Mouse (Mus musculus) embryonic facial prominence, embryonic 11.5 days (tissue): ENCODE results near the gene Fnbp4. TPM values are rescaled to one million over a fixed set of nuclear protein-coding genes. Genes with fewer than 3 reads are reported as not detected.

Experiments
- ATAC-seq: fragments of 200-750 bp; cut with Nextera tagmentation; replicated peaks from 2 replicates; pipeline ENCODE4 v1.8.0; 2017; ENCODE audit warnings: low read depth; ENCODE audit not compliant: insufficient number of reproducible peaks, low FRiP score, low TSS enrichment
- DNase-seq: peaks from one replicate; pipeline ENCODE4 v3.0.0-alpha.2; 2015; ENCODE audit warnings: low spot score
- H3K27ac ChIP-seq: fragments of 300-500 bp; sonication (generic); replicated peaks from 2 replicates; pipeline ENCODE4 v1.5.1; 2014; ENCODE audit warnings: mild to moderate bottlenecking, low read depth, low read length, control low read depth
- H3K27me3 ChIP-seq: fragments of 300-500 bp; sonication (generic); 2 replicates; pipeline ENCODE4 v1.6.1; 2014; ENCODE audit warnings: mild to moderate bottlenecking, low read length, moderate library complexity, mixed read lengths; ENCODE audit not compliant: control insufficient read depth, insufficient read depth
- H3K36me3 ChIP-seq: fragments of 300-500 bp; sonication (generic); replicated peaks from 2 replicates; pipeline ENCODE4 v1.6.1; 2014; ENCODE audit warnings: low read depth, mild to moderate bottlenecking, low read length, moderate library complexity, mixed read lengths; ENCODE audit not compliant: control insufficient read depth, insufficient read depth
- H3K4me1 ChIP-seq: fragments of 300-500 bp; sonication (generic); 2 replicates; pipeline ENCODE4 v1.6.1; 2014; ENCODE audit warnings: low read length, mixed read lengths; ENCODE audit not compliant: control insufficient read depth, insufficient read depth
- H3K4me2 ChIP-seq: fragments of 300-500 bp; sonication (generic); 2 replicates; pipeline ENCODE4 v1.6.1; 2014; ENCODE audit warnings: low read depth, mild to moderate bottlenecking, control low read depth, low read length, moderate library complexity
- H3K4me3 ChIP-seq: fragments of 300-500 bp; sonication (generic); 2 replicates; pipeline ENCODE4 v1.5.1; 2014; ENCODE audit warnings: low read depth, low read length, control low read depth
- H3K9ac ChIP-seq: fragments of 300-500 bp; sonication (generic); replicated peaks from 2 replicates; pipeline ENCODE4 v1.6.1; 2014; ENCODE audit warnings: mild to moderate bottlenecking, control low read depth, low read length
- H3K9me3 ChIP-seq: fragments of 300-500 bp; sonication (generic); replicated peaks from 2 replicates; pipeline ENCODE4 v1.6.1; 2016; ENCODE audit warnings: mild to moderate bottlenecking, low read length, inconsistent platforms, mixed read lengths; ENCODE audit not compliant: control insufficient read depth
- WGBS: fragments of 180-500 bp; shearing (Covaris S2); extraction: QIAGEN DNeasy Blood & Tissue Kit; methylation state at CpG from one replicate; pipeline ENCODE4 v1.1.7; 2014; 5-methylcytosine and 5-hydroxymethylcytosine counted together
- polyA plus RNA-seq: library from polyadenylated mRNA; unstranded; fragments of >200 nt; fragmentation: Nextera tagmentation; extraction: Ambion mirVana; gene quantifications from 2 replicates; pipeline ENCODE4 v1.2.1, GENCODE M21; 2014

Gene Fnbp4
- polyA plus RNA-seq, 1 experiment from 2014 or later = 83.9 TPM

- no peaks in the 10 kb centered on the region; the same call in 1 of the 2 replicates for H3K4me1 ChIP-seq
- H3K4me3 ChIP-seq = no peak overlapping the region
- WGBS = 85% methylated on average over 2 of the region's 2 CpGs
- H3K36me3 ChIP-seq = no peaks in the 10 kb centered on the region
- ATAC-seq = no peak
- H3K27me3 ChIP-seq = no peaks in the 10 kb centered on the region; the same call in 1 of the 2 replicates
- no peak overlapping the region for H3K9ac ChIP-seq
- DNase-seq = no peak
- no peak overlapping the region for H3K4me2 ChIP-seq
- H3K9me3 ChIP-seq = no peaks in the 10 kb centered on the region
- no peak overlapping the region for H3K27ac ChIP-seq
Observed at GRCm38 (mm10) chr2:90788126-90788525, 43.0 kb downstream of the Fnbp4 start.

DNA sequence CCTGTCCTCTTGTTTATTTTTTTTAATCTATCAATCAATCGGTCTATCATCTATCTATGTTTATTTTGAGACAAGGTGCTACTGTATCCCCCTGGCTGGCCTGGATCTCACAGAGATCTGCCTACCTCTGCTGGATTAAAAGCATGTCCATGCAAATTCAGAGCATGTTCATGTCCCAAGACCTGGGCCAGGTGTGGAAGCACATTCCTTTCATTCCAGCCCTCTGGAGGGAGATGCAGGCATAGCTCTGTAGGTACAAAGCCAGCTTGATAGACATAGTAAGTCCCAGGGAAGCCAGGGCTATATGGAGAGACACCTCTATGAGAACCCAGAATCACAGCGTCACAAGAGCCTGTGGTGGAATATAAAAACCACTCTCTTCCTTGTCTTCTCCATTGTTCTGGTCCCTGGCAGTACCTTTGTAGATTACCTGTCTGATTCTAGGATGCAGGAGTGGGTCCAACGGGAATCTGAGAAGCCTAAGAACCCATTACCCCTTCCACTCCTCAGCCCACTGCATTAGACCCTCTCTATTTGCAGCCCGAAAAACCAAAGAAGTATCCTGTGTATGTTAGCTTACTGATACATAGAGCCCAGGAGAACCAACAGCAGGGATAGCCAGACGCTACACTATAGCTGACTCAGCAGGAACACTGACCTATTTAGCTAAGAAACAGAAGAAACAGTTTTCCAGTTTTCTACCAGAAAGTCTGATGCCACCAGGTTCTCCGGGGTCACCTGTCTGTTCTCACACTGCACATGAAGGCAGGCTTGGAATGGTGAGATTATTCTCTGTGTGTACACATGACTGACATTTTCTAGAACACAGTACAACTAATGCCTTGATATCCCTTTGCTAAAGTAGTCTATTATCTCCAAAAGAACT is 63.3 kb downstream of the Fnbp4 start:
- Histone ChIP-seq H3K27me3 (no peaks in the 10 kb centered on the region), H3K4me3 (no peak overlapping the region), H3K4me2 (no peak overlapping the region), H3K36me3 (no peaks in the 10 kb centered on the region), H3K4me1 (no peaks in the 10 kb centered on the region), H3K27ac (no peak overlapping the region), H3K9me3 (no peaks in the 10 kb centered on the region), H3K9ac (no peak overlapping the region)
- 86% methylated on average over 6 of the region's 6 CpGs for WGBS
- ATAC-seq = no peak
- no peak for DNase-seq

- no peak overlapping the region for H3K27ac ChIP-seq
- H3K4me2 ChIP-seq = no peak overlapping the region
- ATAC-seq (no peak), DNase-seq (no peak)
- WGBS = 89% methylated on average over 8 of the region's 8 CpGs
- no peaks in the 10 kb centered on the region for H3K36me3 ChIP-seq
- H3K4me3 ChIP-seq = no peak overlapping the region
- no peaks in the 10 kb centered on the region for H3K4me1 ChIP-seq
- H3K27me3 ChIP-seq = no peaks in the 10 kb centered on the region
- no peaks in the 10 kb centered on the region for H3K9me3 ChIP-seq
- H3K9ac ChIP-seq = no peak overlapping the region
Observed at GRCm38 (mm10) chr2:90810751-90811150, 65.6 kb downstream of the Fnbp4 start.

- no peak for DNase-seq
- Histone ChIP-seq H3K4me1 (no peaks in the 10 kb centered on the region), H3K4me2 (no peak overlapping the region), H3K36me3 (no peaks in the 10 kb centered on the region), H3K4me3 (no peak overlapping the region), H3K9ac (no peak overlapping the region), H3K9me3 (no peaks in the 10 kb centered on the region), H3K27ac (no peak overlapping the region), H3K27me3 (no peaks in the 10 kb centered on the region)
- WGBS = 83% methylated on average over 2 of the region's 2 CpGs
- ATAC-seq = no peak
Observed at GRCm38 (mm10) chr2:90815266-90815665, 70.1 kb downstream of the Fnbp4 start.

DNA sequence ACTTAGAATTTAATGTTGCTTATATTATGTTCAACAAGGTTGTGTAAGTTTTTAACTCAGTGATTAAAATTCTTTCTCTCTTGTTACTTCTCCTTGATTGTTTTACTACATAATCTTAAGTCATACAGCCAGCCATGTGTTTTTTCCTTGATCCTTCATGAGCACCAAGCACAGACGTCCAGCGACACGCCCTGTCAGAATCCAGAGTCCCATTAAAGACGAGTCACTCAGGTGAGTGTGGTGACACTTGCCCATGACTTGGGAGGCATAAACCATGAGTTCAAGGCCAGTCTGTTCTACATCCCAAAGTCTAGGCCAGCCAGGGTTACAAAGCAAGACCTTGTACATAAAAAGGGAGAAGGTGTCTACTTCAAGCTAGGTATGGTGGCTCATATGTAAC is 71.0 kb downstream of the Fnbp4 start:
- no peak overlapping the region for H3K27ac ChIP-seq
- 84% methylated on average over 4 of the region's 4 CpGs for WGBS
- no peaks in the 10 kb centered on the region for H3K27me3 ChIP-seq
- ATAC-seq (no peak), DNase-seq (no peak)
- no peaks in the 10 kb centered on the region for H3K9me3 ChIP-seq
- H3K9ac ChIP-seq = no peak overlapping the region
- no peak overlapping the region for H3K4me3 ChIP-seq
- H3K4me1 ChIP-seq = no peaks in the 10 kb centered on the region
- H3K36me3 ChIP-seq = no peaks in the 10 kb centered on the region
- no peak overlapping the region for H3K4me2 ChIP-seq

DNA sequence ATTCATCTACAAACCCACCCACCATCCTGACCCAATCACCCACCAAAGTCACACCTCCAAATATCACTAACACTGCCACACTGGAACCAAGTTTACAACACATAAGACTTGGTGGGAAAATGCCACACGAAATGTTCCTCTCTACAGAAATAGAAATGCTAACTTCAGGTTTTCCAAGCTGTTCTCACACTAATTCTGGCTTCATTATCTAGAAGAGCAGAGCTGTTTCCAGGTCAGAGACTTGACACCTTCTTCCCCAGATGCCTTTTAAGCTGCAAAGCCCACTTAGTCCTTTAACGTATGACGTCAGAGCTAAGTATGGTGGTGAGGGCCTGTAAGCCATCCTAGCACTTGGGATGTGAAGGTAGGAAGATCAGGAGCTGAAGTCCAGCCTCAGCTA is 73.5 kb downstream of the Fnbp4 start:
- DNase-seq = no peak
- Histone ChIP-seq H3K9ac (no peak overlapping the region), H3K27me3 (no peaks in the 10 kb centered on the region), H3K4me3 (no peak overlapping the region), H3K36me3 (no peaks in the 10 kb centered on the region), H3K4me1 (no peaks in the 10 kb centered on the region), H3K27ac (no peak overlapping the region), H3K9me3 (no peaks in the 10 kb centered on the region), H3K4me2 (no peak overlapping the region)
- WGBS = 92% methylated on average over 3 of the region's 3 CpGs
- no peak for ATAC-seq

GRCm38 (mm10) chr2:90820894-90821293 is 75.7 kb downstream of the Fnbp4 start:
- no peak overlapping the region for H3K9ac ChIP-seq
- DNase-seq = no peak
- 88% methylated on average over 3 of the region's 3 CpGs for WGBS
- no peaks in the 10 kb centered on the region for H3K9me3 ChIP-seq
- no peak for ATAC-seq
- no peaks in the 10 kb centered on the region for H3K27me3 ChIP-seq
- H3K4me2 ChIP-seq = no peak overlapping the region
- H3K4me1 ChIP-seq = no peaks in the 10 kb centered on the region
- no peak overlapping the region for H3K27ac ChIP-seq
- H3K4me3 ChIP-seq = no peak overlapping the region
- no peaks in the 10 kb centered on the region for H3K36me3 ChIP-seq

DNA sequence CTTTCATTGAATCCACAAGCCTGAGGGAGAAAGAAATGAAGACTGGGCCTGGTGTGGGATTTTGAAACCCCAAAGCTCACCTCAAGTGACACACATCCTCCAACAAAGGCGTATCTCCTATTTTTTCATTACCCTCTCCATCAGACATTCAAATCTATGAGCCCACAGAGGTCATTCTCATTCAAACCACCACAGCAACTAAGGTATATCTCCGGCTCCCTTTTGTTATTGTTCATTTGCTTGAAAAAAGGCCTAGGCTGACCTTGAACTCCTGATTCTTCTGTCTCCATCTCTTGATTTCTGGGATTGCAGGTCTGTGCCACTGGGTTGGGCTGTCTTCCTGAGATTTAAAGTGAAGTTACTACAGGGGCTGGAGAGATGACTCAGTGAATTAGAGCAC is 77.8 kb downstream of the Fnbp4 start:
- ATAC-seq = no peak
- H3K27ac ChIP-seq = no peak overlapping the region

More for the DNA sequence above, 77.8 kb downstream of the Fnbp4 start:
- WGBS = 77% methylated on average over 2 of the region's 2 CpGs
- no peak for DNase-seq
- no peaks in the 10 kb centered on the region for H3K36me3 ChIP-seq
- no peak overlapping the region for H3K4me3 ChIP-seq
- no peaks in the 10 kb centered on the region for H3K4me1 ChIP-seq
- H3K9ac ChIP-seq = no peak overlapping the region
- no peaks in the 10 kb centered on the region for H3K9me3 ChIP-seq
- no peak overlapping the region for H3K4me2 ChIP-seq
- no peaks in the 10 kb centered on the region for H3K27me3 ChIP-seq
